Mouse (Mus musculus) testis, adult 10 weeks (tissue): ENCODE measurements around the gene Hipk3. TPM values are rescaled to one million over a fixed set of nuclear protein-coding genes. Genes with fewer than 3 reads are reported as not detected.

ENCODE experiments used
- polyA plus RNA-seq: library from polyadenylated mRNA; stranded (reverse); fragments of 350-450 nt; fragmentation: Illumina TruSeq; extraction: RNeasy Lipid Tissue Mini Kit (QIAGEN cat#74804); gene quantifications from one replicate; pipeline ENCODE4 v1.2.3, GENCODE M21; 2014; ENCODE audit warnings: low read depth, low replicate concordance

The Hipk3 gene
- polyA plus RNA-seq = 110 TPM

DNA sequence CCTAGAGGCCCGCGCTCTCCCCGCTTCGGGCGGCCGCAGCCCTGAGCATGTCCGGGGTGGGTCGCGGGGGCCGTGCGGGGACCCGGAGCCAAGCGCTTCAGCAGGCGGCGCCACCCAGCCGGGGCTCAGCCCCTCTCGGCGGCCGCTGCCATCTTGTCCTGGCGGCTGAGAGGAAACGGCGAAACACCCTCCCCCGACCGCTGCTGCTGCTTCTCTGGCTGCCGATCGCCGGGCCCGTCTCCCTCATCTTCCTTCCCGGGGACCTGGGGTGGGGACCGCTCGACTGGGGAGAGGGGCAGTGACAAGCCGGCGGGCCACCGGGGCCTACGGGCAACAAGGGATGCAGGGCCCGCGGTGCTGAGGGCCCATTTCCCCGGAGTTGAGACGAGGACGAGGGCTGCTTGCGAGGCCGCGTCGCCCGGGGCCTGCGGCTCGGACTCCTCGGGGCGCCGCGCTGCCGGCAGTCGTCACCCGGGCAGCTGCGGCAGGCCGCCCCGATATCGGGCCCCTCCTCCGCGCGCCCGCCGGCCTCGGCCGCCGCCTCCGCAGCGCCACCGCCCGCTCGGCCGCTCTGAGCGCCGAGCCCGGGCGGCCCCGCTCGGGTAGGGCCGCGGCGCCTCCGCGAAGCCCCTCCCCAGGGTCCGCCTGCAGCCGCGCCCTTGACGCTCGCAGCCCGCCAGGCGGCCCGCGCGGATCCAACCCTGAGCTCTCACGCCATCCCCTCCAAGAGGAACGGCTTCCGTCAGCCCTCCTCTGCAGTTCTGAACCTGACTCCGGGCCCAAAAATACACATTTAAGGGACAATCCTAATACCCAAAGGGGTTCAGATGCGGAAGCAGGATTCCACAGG lies at the start of gene Hipk3:
Gene Hipk3, minus strand, starts transcription at position 496 of the 850 bp plus-strand sequence.

GRCm38 (mm10) chr2:104410963-104411545 lies 83.2 kb downstream of the Hipk3 start, which contains the start of gene D430041D05Rik:
Gene D430041D05Rik, minus strand, starts transcription at chr2:104411013.

Other genes starting within 250 kb of the Hipk3 start
- 0.18 TPM for gene D430041D05Rik, start 83.4 kb downstream of the Hipk3 start, polyA plus RNA-seq
- 70.9 TPM for gene Cstf3, start 96.1 kb upstream of the Hipk3 start, polyA plus RNA-seq
- 3.9 TPM for gene Tcp11l1, start 217.7 kb upstream of the Hipk3 start, polyA plus RNA-seq
- 0.78 TPM for gene Pin1rt1, start 221.9 kb upstream of the Hipk3 start, polyA plus RNA-seq
- 1.4 TPM for gene Depdc7, start 248.4 kb upstream of the Hipk3 start, polyA plus RNA-seq